Mouse (Mus musculus): ENCODE measurements at regions not wholly inside any gene's neighbourhood (a gene's known extent, or its start where the extent isn't known, plus 50 kb on each side); places are given as distances from the start of the nearest gene placed in this dataset.

DNA sequence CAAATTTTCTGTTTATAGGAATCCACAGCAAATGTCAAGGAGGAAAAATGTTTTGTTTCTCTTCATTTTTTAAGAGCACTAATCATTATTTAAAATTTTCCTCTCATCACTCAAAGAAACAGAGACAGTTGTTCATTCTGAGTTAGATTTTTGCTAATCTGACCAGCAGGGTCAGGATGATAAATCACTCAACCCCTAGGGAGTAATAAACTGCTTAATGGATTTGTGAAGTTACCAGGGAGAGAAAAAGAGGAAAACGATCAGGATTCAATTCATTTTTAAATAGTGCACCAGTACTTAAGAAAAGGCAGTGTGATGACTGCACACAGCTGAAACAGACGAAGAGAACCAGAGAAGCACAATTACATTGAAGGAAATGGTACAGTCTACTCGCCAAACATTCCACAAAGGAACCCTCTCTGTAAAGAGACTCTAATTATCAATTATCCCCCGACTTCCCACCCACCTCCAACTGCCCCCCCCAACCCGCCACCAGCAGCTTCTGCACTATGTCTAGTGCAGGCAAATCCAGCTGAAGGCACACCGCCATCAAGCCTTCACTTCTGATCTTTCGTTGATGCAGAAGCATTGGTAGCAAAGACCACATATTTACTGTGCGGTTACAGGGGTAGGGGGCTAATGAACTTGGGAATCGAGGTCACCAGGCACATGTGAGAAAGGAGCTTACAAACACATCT is 481.9 kb downstream of the Psat1 start:
- DNase-seq = no peak

DNA sequence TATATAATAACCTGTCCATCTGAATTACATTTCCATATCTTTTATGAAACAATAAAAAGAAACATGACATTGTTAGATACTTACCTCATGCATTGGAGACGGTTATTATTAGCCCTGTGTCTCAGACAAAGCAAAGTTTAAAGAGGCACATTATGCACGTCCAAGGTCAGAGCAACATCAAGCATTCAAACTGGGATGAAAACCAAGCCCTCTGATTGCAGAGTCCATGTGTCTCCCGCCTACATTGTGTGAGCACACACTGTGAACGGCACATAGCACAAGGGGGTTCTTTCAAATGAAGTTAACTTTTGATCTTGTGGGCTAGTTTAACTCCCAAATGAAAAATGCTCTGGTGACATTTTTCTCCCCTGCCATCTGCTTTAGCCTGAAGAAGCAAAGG is 489.3 kb downstream of the Psat1 start:
- DNase-seq = no peak

DNA sequence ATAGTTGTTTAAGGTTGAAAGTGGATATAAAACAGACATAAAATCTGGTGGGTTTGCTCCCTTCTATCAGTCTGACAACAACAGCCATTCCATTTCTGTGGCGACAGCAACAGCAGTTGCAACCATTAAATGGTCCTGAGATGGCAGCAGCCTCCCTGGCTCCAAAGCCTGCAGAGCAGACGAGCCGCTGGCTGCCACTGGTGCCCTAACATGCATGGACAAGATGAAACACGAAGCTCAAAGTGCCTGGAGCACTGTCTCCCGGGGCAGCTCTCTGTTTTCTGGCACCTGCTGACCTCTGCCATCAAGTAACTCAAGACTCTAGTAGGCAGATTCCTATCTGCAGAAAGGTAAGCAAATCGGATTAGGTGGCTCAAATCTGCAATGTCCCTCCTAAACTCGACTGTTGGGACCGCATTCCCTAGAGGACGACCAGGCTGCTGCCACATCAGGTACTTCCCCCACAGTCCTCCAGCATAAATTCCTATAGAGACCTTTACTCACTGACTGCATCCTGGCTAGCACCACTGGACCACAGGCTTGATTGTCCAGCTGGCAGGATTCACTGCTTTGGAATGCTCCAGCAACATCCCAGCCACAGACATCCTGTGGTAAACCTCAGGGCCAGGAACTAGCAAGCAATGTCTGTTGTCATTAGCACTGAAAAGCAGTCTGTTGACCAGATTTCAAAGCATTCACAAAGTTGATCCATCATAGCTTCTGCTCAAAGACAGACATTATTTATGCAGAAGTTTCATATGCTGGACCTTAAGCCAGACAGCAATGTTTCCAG is 490.0 kb downstream of the Psat1 start:
- no peak for DNase-seq

DNA sequence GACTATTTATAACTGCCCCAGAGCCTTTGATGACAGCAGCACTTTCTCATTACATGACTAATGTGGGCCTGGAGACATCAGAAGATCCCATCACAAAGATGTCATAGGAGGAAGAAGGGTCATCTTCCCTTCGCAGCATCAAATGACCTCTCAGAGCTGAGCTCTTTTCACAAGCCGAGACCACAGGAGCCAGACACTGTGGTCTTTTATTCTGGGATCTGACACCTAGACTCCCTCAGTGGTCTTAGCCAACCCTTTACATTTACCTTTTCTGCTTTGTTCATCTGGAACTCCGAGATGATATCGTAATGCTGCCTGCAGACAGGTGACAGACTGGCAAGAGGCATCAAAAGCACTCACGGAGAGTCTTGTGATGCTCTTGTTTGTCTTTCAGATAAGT is 498.1 kb downstream of the Psat1 start:
- DNase-seq = no peak

DNA sequence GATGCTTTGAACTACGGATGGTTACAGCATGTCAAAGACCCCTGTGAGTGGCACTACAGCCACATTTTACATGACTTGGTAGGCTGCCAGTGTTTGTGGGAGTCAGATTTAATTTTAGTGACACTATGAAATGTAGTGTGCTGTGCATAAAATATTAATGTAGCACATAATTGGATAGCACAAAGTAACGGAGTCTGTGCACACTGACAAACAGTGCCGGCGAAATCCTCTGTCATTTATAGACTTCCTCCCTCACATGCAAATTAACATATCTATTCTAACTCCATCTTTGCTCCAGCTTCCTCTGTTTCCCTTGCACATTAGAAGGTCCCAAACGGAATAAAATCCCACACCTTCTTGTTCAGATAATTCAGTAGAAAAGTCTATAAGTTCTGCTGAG is 515.3 kb downstream of the Psat1 start:
- no peak for DNase-seq

DNA sequence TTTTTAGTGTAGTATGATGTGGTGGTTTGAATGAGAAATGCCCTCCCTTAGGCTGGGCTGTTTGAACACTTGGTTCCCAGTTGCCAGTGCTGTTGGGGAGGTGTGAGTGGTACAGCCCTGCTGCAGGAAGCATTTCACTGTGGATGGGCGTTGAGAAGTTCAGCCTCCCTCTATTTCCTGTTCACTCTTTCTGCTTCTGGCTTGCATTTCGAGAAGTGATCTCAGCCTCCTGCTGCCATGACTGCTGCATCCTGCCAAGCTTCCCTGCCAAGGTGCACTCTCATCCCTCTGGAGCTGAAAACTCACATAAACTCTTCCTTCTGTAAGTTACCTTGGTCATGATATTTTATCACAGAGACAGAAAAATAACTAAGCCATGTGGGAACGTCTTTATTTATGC is 525.8 kb downstream of the Psat1 start:
- DNase-seq = no peak

DNA sequence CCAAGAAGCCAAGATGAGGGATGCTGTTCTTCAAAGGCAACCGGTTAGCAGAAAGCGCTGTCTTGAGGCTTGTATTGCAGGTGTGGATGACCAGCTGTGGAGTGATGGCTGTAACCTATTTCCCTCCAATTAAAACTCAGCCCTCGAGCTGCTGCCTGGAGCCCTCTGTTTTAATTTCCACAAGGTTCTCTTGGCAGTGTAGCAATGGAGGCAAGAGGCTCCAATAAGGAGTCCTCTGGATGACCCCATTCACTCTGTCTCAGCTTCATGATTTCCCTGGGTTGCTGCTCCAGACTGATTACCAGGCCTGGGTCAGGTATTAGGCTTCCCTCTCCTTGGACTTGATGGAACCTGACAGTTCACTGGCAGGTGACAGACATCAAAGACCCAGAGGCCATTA is 548.5 kb downstream of the Psat1 start:
- no peak for DNase-seq

DNA sequence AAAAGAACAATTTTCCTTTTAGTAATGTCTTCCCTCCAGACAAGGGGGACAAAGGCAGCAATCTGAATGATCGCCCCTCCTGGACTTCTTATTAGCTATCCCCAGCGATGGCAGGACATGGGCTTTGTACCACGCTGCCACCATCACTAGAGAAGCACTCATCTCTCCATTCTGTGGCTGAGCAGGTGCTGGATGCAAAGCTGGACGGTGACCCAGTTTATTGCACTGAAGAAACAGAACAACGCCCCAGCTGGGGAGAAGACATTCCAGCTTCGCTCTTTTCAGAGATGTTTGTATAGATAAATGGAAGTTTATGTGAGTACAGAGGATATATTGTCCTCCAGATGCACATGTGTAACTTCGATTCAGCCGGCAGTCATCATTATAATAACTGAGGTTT is 575.5 kb downstream of the Psat1 start:
- no peak for DNase-seq

DNA sequence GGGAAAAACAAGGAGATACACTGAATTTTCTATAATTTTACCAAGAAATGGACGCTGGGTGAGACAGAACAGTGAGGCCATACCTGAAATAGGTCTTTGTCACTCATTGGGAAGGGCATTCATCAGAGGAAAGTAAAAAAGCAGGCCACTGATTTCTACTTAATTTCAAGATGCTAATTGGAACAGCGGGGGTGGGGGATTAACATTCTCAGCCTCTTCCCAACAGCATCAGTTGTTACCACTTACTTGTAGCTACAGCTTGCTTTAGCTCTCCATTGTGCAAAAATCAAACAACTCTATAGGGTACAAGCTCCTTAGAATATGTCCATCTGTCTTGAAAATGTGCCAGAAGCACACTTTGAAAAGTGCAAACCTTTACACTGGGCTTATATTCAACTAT is 580.2 kb downstream of the Psat1 start:
- DNase-seq = no peak

DNA sequence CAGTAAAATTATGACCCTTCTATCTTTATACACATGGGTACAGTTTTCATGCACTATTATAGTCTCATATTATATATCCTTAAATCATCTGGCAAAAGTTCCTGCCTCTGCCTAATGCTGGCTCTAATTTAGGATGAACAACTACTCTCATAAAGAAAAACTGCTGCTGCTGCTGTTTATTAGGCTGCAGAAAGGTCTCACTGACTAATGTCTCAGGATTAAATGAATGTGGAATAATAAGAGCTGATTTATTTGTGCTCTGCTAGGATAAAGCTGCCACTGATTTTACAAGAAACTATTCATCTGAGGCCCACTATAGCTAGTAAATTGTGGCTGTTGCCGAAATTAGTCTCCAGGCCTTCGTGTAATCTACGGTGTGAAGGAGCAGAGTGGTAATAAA is 590.0 kb downstream of the Psat1 start:
- no peak for DNase-seq

DNA sequence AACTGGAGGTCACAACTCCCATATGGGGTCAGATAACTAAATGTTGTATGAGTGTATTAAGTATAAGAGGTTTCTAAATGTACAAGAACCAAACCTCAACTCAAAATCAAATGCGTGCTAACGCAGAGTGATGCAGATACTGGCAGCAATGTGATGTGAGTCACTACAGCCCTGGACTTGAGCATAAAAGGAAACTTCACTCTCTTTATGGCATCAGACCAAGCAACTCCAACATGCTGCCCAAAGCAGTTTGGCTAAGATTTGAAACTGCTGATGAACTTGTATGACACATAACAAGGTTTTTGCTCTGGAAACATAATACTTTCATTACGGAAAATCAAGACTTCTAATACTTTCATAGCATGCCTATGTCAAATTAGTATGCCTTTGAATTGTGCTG is 598.8 kb downstream of the Psat1 start:
- no peak for DNase-seq

DNA sequence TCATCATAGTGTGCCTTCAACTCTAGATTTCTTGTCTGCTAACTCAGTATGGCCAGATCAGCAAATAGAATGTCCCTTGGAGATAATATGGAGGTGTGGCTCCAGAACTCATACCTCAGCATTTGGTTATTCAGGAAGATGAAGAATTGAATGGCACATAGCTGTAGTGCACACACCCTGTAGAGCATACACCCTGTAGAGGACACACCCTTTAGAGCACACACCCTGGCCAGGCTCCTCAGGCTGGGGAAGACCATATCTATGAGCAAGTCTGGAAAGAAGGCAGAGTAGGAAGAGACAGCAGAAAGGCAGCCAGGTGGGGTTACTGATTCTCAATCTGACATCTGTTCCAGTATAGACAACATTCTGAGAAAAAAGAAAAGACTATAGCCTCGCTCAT is 604.9 kb downstream of the Psat1 start:
- DNase-seq = no peak

DNA sequence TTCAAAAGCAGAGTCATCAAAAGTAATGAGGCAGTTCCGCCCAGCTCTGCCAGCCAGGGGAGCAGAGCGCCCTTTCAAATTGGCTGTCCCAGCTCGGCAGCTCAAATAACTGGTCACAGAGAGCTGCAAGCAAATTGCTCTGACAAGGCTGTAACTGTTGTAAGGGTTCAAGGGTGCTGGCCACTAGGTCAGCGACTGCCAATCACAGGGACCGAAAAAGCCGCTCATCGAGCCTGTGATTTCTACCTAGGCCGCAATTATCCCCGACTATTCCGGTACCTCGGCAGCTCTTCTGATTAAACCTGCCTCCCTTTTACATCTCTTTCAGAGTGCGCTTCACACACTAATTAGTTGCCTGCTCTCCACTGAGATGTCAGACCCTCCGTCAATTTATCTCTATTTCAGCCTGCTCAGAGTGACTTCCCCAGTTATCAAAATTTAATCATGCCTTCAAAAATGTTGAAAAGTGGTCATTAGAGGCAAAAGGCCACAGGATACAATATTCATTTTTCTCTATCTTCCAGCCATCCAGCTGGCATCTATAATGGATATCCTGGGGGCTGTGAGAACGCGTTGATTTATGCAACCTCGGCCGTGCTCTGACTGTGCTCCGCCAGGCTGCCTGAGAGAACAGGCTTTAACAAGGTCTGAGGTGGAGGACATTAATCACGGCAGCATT is 606.7 kb downstream of the Psat1 start:
- DNase-seq = no peak

DNA sequence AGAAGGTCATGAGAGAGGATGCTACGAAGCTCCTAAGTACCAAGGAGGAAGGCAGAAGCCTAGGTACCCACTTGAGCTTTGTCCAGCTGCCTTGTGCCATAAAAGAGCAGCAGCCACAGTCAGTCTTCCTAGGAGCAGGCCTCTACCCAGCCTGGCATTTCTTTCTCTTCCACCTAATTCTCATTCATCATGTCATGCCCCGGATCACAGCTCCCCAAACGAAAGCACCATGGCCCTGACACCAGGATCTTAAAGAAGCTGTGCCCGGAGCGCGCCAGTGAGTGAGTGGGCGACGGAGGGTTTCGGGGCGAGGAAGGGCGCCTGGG is 607.2 kb downstream of the Psat1 start:
- DNase-seq = no peak

DNA sequence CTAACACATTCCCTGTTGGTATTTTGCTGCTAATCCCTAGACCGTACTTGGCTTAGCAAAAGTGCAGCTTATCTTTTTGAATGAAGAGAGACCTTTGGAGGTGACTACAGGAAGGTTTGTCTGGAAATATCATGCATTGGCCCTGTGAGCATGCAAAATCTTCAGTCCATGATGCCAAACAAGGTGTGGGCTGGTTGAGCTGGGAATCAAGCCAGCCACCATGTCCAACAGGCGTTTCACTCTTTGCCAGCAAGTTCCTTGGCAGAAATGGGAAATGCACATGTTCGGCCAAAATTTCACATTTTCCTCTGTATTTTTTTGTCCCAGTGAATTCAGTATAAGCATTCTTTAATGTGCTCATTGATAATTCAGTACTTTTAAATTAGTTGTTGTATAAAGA is 617.0 kb downstream of the Psat1 start:
- DNase-seq = no peak

DNA sequence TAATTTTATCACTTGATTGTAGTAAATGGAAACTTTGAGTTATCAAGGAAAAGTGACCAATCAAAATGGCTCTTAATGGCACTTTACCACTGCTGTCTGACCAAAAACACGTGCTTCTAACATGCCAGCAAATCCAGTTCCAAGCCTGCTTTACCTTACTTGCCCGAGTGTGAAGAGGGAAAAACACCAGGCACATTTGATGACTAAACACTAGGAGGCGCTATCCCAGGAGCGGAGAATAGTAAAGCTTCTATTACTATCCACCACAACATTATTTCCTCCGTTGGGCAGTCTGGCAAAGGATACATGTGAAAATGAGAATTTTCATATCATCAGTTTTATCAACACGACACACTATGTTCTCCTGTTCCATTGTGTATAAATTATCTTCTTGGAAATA is 647.7 kb downstream of the Psat1 start:
- no peak for DNase-seq

DNA sequence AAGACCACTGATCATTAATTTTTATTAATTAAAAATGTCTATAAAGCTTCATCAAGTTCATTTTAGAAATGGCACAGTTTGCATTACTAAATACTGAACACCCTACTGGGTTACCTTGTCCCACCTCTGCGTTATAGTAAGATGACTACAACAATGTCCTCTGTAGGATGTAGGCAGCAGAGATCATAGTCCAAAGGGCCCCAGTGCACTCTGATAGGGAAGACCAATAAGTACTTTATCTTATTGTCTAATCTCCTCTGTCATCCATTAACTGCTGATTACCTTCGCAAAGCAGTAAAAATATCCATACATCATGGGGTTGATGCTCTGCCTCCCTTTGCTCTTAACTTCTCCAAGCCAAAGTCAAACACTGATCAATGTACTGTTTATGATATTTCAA is 662.1 kb downstream of the Psat1 start:
- no peak for DNase-seq

DNA sequence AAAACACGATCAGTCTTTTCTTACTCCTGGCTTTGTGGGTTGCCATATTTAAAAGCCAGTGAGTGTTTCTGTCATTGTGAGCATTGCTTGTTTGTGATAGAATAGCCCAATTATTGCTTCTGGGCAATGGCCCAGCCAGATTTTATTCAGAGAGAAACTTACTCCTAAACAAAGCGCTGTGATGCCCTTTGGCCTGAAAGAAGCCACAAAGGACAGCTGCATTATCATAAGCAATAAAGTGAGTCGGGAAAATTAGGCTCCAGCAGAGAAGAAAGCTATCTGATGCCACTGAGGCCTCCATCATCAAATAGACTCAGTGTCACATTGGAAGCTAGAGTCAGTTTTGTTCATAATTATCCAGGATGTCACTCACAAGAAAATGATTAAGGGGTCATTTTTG is 644.9 kb upstream of the Tle4 start:
- no peak for DNase-seq

DNA sequence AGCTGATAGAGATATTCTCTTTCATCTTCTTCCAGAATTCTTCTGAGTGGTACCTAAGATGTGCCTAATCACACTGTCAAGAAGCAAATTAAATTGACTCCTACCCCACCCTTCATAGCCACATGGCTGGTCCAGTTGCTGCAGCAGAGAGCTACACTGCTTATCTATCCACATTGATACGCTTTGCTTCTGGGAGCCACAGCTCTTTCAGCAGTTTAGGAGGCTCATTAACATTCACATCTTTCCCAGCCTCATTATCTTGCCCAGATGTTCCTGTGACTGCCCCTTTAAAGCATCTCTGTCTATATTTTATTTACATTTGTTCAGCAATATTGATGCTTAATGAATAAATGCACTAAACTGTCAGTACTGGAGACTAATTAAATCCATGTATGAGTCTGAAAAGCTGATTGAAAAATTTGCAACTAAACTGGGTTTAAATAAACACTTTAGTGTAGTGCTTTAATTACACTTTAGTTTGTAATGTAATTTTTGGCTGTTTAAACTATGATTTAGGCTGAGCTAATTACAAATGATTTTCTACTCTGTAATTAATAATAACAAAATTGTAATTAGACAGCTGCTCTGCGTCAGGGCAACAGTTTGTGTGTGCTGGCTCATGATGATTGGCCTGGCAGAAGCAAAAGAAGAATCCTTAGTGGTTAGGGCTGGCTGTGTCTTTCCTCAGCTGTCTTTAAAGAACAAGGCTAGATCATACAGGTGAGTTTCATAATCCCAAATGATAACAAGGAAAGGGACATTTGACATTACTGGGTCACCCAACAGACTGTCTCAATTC is 632.5 kb upstream of the Tle4 start:
- DNase-seq = no peak

DNA sequence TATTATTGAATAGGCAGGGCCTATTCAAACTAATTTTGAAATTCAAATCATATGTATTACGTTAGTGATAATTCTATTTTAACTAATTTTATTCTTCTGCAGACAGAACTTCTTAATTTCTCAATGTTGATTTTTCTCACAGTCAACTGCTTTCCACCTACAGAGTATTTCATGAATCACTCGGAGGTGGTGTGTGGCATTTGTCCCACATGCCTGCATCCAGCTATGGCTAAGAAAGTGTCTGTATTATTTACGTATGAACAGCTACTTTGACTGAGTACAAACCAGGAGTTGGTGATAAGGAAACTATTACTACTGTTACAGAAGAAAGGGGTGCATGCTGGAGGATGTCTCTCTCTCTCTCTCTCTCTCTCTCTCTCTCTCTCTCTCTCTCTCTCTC is 619.5 kb upstream of the Tle4 start:
- DNase-seq = no peak

DNA sequence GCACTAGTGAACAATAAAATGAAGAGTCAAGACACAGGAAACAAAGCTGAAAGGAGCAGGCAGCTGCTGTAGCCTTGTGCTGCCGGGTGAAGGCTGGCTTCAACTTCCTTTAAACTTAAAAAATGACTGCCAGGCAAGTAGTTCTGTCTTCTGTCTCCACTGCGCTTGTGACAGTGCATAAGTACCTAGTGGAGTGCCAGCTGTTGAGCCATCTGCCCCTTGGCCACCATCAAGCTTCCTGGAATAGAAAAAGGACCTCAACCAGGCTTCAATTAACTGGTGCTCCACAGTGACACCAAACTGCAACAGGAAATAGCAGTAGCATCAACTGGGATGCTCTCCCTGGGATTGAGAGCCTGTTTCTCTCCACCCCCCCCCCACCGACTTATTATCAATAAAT is 616.8 kb upstream of the Tle4 start:
- DNase-seq = no peak

DNA sequence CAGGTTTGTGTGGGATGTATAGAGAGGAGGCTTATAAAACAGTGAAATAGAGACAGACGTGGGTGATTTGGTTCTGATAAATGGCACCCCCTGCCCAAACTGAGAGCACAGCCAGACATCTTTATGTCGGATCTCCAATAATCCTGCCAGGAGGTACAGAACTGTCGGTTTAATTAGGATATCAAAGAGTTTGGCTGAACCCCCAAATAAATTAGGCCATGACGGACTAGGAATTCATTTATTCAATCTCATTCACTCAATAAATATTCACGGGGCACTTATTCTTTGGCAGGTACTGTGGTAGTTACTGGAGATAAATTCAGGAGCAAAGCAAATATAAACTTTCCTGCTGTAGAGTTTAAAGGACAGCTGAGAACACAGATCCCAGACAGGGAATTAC is 615.0 kb upstream of the Tle4 start:
- DNase-seq = no peak

DNA sequence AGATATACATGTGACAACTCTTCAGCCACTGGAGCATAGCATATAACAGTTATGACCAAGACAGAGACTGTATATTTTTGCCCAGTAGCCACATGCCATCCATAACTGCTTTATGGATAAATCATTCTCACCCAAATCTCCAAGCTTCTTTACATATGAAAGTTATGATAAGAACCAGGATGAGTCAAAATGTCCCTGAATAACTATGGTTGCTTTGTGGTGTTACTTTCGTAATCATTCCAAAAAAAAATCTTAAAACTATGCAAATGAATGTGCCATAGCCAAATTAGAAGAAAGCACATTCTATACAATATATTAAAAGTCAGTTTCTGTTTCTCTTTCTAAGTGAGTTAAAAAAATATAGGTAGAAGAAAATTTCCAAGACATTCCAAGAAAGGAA is 605.2 kb upstream of the Tle4 start:
- no peak for DNase-seq

DNA sequence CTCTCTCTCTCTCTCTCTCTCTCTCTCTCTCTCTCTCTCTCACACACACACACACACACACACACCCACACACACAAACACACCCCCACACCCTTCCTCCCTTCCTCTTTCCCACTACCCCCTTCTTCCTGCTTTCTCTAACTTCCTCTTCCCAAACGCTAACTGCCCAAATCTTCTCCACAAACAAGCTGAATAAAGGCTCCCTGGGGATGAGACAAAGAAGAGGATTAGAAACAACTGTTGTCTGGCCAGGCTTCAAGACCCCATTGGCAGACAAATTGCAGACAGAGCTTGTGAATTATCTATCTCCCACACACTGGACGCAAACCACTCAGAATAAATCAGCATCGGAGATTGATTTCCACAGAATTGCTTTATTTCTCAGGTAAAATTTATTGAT is 603.4 kb upstream of the Tle4 start:
- no peak for DNase-seq

All from thymus, adult 18-20 months (tissue).